Mouse (Mus musculus): ENCODE measurements around the gene 1810065E05Rik. TPM values are rescaled to one million over a fixed set of nuclear protein-coding genes. Genes with fewer than 3 reads are reported as not detected.

1810065E05Rik gene
- polyA plus RNA-seq (2017; shearing (Covaris generic)) = not detected

GRCm38 (mm10) chr11:58420815-58421214, at the start of gene 1810065E05Rik:
Gene 1810065E05Rik, plus strand, starts transcription at chr11:58421111.

DNA sequence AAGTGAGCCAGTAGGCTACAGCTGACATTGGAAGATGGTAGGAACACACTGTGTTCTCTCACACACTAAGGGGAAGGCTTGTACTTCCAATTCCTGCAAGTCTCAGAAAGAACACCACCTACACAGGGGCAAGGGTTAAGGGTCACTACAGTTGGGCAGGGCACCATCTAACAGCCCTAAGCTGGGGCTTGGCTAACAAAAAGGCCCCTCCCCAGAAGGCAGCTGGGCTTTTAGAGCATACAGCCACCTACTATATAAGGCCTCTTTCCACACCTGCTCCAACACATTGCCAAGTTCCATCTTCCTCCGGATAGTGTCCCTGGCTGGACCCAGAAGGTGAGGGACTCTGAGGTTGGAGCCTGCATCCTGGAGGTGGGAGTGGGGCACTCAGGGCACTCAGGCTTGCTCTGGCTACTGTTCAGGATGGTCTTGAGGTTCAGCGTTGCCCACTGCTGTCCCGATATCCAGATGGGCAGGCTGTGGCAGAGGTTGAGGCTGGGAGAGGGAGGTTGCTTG, 42.1 kb upstream of the 1810065E05Rik start, which contains the start of gene Lypd8:
Lypd8 (plus strand) TSS at position 281 of the 516 bp plus-strand sequence.

DNA sequence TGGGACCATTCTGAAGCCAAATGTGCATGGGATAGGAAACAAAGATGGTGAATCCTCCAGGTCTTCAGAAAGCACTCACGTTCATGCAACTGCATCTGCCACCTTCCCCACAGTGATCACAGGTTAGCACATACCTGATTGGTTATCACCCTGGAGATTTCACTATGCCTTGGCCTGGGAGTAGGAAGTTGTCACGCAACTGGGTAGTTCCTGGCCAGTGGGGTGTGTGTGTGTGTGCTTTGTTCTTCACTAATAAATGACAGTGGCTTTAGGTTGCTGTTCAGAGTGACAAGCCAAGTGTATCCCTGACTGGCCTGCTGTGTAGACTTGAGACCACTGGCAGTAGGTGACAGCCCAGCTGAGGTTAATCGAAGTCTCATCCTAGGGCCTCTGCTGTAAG, 11.3 kb downstream of the 1810065E05Rik start, which contains the start of gene Gm12253:
Gm12253 (plus strand) TSS at position 301 of the 400 bp plus-strand sequence.

DNA sequence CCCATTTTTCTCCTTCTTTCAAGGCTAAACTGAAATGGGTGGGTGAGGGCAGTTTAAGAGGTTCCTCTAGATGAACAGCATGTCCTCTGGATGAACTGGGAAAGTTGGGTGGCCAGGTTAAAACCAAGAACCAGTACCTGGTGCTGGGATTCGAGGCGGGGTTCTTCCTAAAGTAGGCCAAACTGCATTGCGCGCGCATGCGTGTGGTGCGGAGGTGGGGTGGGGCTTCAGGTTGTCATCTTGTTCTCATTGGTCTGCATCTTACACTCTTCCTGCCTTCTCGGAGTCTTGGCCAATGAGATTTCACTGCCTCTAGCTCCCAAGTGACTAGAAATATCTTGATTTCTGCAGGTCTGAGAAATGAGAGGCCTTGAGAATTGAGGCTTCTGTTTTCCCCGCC, 31.8 kb downstream of the 1810065E05Rik start, which contains the start of gene Lypd9:
Lypd9 (minus strand) TSS at position 165 of the 400 bp plus-strand sequence.

GRCm38 (mm10) chr11:58462170-58462569, 41.3 kb downstream of the 1810065E05Rik start, which contains the start of gene Olfr30:
Gene Olfr30, minus strand, starts transcription at chr11:58462270.

Other genes starting within 250 kb of the 1810065E05Rik start
- gene Mrpl22, start 249.4 kb upstream of the 1810065E05Rik start, polyA plus RNA-seq (2017; shearing (Covaris generic)) = 67.5 TPM
- gene Igtp, start 221.6 kb upstream of the 1810065E05Rik start, polyA plus RNA-seq (2017; shearing (Covaris generic)) = 365 TPM
- 45.8 TPM for gene Irgm2, start 221.5 kb upstream of the 1810065E05Rik start, polyA plus RNA-seq (2017; shearing (Covaris generic))
- not detected for gene 4930438A08Rik, start 146.3 kb upstream of the 1810065E05Rik start, polyA plus RNA-seq (2017; shearing (Covaris generic))
- gene Zfp692, start 114.0 kb upstream of the 1810065E05Rik start, polyA plus RNA-seq (2017; shearing (Covaris generic)) = 51.1 TPM
- gene Zfp672, start 90.8 kb upstream of the 1810065E05Rik start, polyA plus RNA-seq (2017; shearing (Covaris generic)) = 44.2 TPM
- gene Sh3bp5l, start 90.4 kb upstream of the 1810065E05Rik start, polyA plus RNA-seq (2017; shearing (Covaris generic)) = 21.6 TPM
- not detected for gene Lypd8, start 42.1 kb upstream of the 1810065E05Rik start, polyA plus RNA-seq (2017; shearing (Covaris generic))
- gene Gm12253, start 11.4 kb downstream of the 1810065E05Rik start, polyA plus RNA-seq (2017; shearing (Covaris generic)) = 0.13 TPM
- not detected for gene Lypd9, start 31.8 kb downstream of the 1810065E05Rik start, polyA plus RNA-seq (2017; shearing (Covaris generic))
- not detected for gene Olfr30, start 41.2 kb downstream of the 1810065E05Rik start, polyA plus RNA-seq (2017; shearing (Covaris generic))
- not detected for gene Olfr332, start 71.4 kb downstream of the 1810065E05Rik start, polyA plus RNA-seq (2017; shearing (Covaris generic))
- not detected for gene Olfr331, start 81.5 kb downstream of the 1810065E05Rik start, polyA plus RNA-seq (2017; shearing (Covaris generic))
- 0.17 TPM for gene Olfr330, start 113.7 kb downstream of the 1810065E05Rik start, polyA plus RNA-seq (2017; shearing (Covaris generic))
- gene Olfr329-ps, start 125.3 kb downstream of the 1810065E05Rik start, polyA plus RNA-seq (2017; shearing (Covaris generic)) = not detected
- not detected for gene Olfr328, start 134.5 kb downstream of the 1810065E05Rik start, polyA plus RNA-seq (2017; shearing (Covaris generic))
- not detected for gene Olfr224, start 149.4 kb downstream of the 1810065E05Rik start, polyA plus RNA-seq (2017; shearing (Covaris generic))
- gene Olfr325, start 156.6 kb downstream of the 1810065E05Rik start, polyA plus RNA-seq (2017; shearing (Covaris generic)) = not detected
- not detected for gene Olfr324, start 174.0 kb downstream of the 1810065E05Rik start, polyA plus RNA-seq (2017; shearing (Covaris generic))
- not detected for gene 2210407C18Rik, start 195.0 kb downstream of the 1810065E05Rik start, polyA plus RNA-seq (2017; shearing (Covaris generic))
- gene Olfr323, start 209.4 kb downstream of the 1810065E05Rik start, polyA plus RNA-seq (2017; shearing (Covaris generic)) = not detected
- not detected for gene Trim58, start 219.4 kb downstream of the 1810065E05Rik start, polyA plus RNA-seq (2017; shearing (Covaris generic))
- not detected for gene Olfr322, start 237.7 kb downstream of the 1810065E05Rik start, polyA plus RNA-seq (2017; shearing (Covaris generic))

Data from CD4-positive, CD25-positive, alpha-beta regulatory T cell (primary cell).